Mouse (Mus musculus): ENCODE data around the gene Nckap5l.
A peak's percentile ranks its signal among the peaks of the same experiment; 100 is the strongest.
"Not testable (repeated sequence)": the region's sequence is repeated elsewhere in the genome, so short reads cannot be mapped to it uniquely, and the experiment has no call there.

The Nckap5l gene

GRCm38 (mm10) chr15:99396875-99397274, 60.7 kb downstream of the Nckap5l start:
- DNase-seq (ENCODE audit: extremely low spot score), result no peak

GRCm38 (mm10) chr15:99396462-99396861, 61.1 kb downstream of the Nckap5l start:
- DNase-seq (ENCODE audit: extremely low spot score), result no peak

- DNase-seq (ENCODE audit: extremely low spot score), result no peak
These were observed 63.9 kb downstream of the Nckap5l start for GRCm38 (mm10) chr15:99393386-99394252.

DNA sequence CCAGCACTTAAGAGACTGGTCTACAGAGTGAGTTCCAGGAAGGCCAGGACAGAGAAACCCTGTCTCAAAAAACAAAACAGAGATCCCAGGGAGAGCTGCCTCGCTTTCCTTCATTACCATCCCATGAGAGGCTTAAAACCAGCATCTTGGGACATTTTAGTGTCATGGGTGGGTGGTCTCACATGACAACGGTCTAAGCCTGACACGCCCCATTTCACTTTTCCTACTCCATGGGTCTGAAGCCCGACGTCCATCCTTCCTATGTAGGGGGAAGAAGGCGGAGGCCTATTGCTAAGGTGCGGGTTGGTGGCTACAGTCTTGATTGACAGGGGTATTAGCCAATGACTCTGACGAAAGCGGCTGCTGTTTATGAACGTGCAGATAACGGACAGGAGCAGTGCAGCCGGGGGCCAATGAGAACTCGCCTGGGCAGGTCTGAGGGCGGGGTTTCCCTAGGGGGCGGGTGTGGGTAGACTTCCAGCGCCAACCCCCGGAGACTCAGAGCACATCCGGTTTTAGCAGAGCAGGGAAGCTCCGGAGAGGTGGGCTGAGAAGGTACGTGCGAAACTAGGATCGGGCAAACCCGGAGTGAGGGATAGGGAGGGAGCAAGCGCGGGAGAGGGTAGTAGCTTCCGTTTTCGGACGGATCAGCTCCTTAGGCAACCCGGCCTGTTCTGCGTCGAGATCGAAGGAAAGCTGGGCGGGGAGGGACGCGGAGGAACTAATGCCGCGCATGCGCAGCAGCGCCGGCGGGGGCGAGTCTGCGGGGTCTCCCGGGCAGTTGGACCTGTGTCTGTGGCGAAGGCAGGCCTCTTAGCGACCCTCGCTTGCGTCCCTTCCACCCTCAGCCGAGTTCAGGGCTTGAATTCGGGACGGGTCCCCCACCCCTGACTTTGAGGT, 64.8 kb downstream of the Nckap5l start, which contains the start of gene Tmbim6:
Gene Tmbim6, plus strand, starts transcription at position 397 of the 900 bp plus-strand sequence.
- DNase-seq (ENCODE audit: extremely low spot score), result peak; percentile 99

DNA sequence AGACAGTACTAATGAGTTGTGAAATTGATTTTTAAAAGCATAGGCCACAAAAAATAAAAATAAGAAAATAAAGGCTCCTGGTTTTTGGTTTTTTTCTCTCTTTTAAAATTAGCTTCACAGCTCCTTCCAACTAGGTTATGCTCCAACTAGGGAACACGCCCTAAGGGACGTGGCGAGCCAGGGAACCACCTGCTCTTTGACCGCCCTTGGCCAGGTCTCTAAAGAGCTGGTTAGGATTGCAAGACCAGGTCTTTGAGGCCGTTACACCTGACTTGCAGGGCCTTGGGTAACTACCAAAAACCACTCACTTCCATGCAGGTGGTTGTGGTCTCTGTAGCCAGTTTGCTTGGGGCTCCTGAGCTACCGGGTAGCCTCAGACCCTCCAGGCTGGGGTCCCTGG, 65.6 kb downstream of the Nckap5l start:
- no peak for DNase-seq (ENCODE audit: extremely low spot score)

- no peak for DNase-seq (ENCODE audit: extremely low spot score)
These were observed 66.8 kb downstream of the Nckap5l start for GRCm38 (mm10) chr15:99390472-99391401.

DNA sequence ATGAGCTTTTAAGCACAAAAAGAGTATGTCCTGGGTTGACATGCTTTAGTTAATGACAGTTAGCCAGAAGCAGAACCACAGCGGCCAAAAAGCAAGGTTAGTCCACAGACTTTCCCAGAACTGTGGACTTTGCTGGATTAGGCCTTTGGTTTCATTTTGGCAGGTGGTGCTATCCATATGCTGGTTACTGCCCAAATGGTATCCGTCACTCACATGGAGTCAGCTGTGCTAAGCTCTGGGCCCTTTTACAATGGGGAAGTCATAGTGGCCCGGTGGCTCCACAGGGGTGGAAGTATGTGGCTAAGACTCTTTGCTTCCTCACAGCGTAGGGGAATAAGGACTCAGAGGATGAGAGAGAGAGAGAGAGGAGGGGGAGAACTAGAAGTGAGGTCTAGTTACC, 69.6 kb downstream of the Nckap5l start:
- no peak for DNase-seq (ENCODE audit: extremely low spot score)

GRCm38 (mm10) chr15:99386796-99387195, 70.8 kb downstream of the Nckap5l start:
- DNase-seq (ENCODE audit: extremely low spot score), result no peak

DNA sequence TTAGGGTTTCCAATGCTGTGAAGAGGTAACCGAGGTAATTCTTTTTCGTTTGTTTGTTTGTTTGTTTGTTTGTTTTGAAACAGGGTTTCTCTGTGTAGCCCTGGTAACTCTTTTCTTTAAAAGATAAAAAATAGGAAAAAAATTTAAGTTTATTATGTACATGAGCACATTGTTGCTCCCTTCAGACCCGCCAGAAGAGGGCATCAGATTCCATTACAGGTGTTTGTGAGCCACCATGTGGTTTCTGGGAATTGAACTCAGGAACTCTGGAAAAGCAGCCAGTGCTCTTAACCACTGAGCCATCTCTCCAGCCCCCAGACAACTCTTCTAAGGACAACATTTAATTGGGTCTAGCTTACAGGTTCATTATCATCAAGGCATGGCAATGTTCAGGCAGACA, 71.4 kb downstream of the Nckap5l start:
- not testable (repeated sequence) for DNase-seq (ENCODE audit: extremely low spot score)

- DNase-seq (ENCODE audit: extremely low spot score), result no peak
These were observed 73.5 kb downstream of the Nckap5l start for GRCm38 (mm10) chr15:99384071-99384470.

GRCm38 (mm10) chr15:99382893-99383292, 74.7 kb downstream of the Nckap5l start:
- no peak for DNase-seq (ENCODE audit: extremely low spot score)

- no peak for DNase-seq (ENCODE audit: extremely low spot score)
These were observed 81.3 kb downstream of the Nckap5l start for GRCm38 (mm10) chr15:99376240-99376639.

GRCm38 (mm10) chr15:99375581-99375980, 82.0 kb downstream of the Nckap5l start:
- DNase-seq (ENCODE audit: extremely low spot score), result no peak

DNA sequence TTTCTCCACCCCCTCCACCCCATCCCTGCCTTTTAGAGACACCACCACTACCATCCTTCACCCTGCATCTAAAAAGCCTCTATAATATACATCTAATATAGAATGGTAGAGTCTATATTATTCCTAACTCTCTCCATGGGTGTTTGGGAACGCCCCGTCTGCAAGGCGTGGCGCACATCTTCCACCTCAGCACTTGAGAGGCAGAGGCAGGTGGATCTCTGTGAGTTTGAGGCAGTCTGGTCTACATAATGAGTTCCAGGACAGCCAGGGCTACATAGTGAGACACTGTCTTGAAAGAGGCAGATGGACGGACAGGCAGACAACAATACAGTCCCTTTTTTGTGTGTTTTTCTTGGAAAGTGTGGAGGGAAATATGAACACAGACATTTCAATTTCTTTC, 82.5 kb downstream of the Nckap5l start:
- no peak for DNase-seq (ENCODE audit: extremely low spot score)

DNA sequence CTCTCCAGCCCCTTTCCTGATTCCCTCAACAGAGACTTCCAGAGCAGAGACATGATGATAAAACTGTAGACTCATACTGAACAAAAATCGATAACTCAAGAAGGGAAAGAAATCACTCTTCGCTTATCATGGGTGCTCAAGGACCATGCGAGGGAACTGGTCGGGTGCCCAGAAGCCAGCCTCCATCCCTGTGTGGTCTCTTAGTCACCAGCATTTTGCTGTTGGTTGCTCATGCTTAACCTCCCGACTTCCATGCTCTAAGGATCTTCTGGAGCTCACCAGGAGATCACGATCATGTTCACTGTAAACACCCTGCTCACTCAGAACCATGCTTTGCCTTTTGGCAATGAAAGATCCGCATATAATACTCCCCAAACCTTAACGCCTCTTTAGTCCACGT, 84.8 kb downstream of the Nckap5l start:
- no peak for DNase-seq (ENCODE audit: extremely low spot score)

Data from embryo, embryonic 9.5 days (tissue).